Mouse (Mus musculus): ENCODE results near the gene Osbpl9. TPM values are rescaled to one million over a fixed set of nuclear protein-coding genes. Genes with fewer than 3 reads are reported as not detected.

The Osbpl9 gene
- total and polyA plus RNA-seq, 3 experiments: 55.5 to 73.5 (median 59.2) TPM

DNA sequence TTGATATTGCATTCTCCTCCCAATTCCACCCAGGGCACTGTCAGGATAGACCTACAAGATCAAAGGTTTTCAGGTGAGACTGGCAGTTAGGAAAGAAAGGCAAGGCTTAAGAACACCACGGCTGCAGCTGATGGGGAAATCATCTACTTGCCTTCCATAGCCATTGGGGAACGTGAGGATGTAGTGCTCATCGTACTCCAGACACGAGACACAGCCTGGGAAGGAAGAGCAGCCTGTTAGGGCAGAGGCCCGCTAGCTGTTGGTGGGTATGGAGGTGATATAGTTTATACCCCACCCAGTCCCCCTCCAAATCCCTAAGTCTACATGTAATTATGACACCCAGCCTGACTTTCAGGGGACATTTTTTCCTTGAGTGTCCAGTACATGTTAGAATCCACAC lies 136.4 kb downstream of the Osbpl9 start:
- H3K27me3 ChIP-seq (replicated peaks): no peaks in the 10 kb centered on the region
- H3K36me3 ChIP-seq (replicated peaks in 1 of 2; ENCODE audit: control insufficient read depth in 1 of 2, insufficient read depth in 1 of 2, low read length in 1 of 2): peaks cover 76 to 92% of the 10 kb centered on the region in 2 experiments
- no peak overlapping the region for H3K9ac ChIP-seq (ENCODE audit: insufficient read depth, low read depth)
- H3K4me2 ChIP-seq (ENCODE audit: insufficient read depth, low read depth, poor library complexity, severe bottlenecking): no peak overlapping the region
- no peaks in the 10 kb centered on the region for H3K79me2 ChIP-seq (replicated peaks; ENCODE audit: control insufficient read depth, extremely low read depth, insufficient read depth, poor library complexity, severe bottlenecking)
- dilution Hi-C loops (cut with MboI; ENCODE audit: extremely low pct_ligation_motif_present, extremely low pct_unique_long_range_greater_than_20kb, low sequenced_read_pairs) (no loop called here), in situ Hi-C loops (cut with MboI; ENCODE audit: low pct_ligation_motif_present, low pct_unique_long_range_greater_than_20kb, low sequenced_read_pairs) (no loop called here)
- no peak for TF ChIP-seq JUND (conservative IDR thresholded peaks at IDR 0.05; ENCODE audit: low read depth, low read length)
- TF ChIP-seq CTCF (conservative IDR thresholded peaks at IDR 0.05 in 1 of 2, IDR thresholded peaks at IDR 0.05 in 1 of 2; ENCODE audit: low read depth in 2 of 2, low read length in 2 of 2): no peak
- TF ChIP-seq ETS1 (conservative IDR thresholded peaks at IDR 0.05; ENCODE audit: low read depth, low read length): no peak
- no peak for TF ChIP-seq EP300 (IDR thresholded peaks at IDR 0.05; ENCODE audit: low read length)
- TF ChIP-seq RAD21 (IDR thresholded peaks at IDR 0.05; ENCODE audit: low read depth, low read length): no peak
- TF ChIP-seq E2F4 (IDR thresholded peaks at IDR 0.05; ENCODE audit: insufficient replicate concordance, low read depth, low read length): no peak
- TF ChIP-seq POLR2AphosphoS2 (IDR thresholded peaks at IDR 0.05; ENCODE audit: low read depth, low read length): no peak
- TF ChIP-seq IRF4 (IDR thresholded peaks at IDR 0.05; ENCODE audit: low read depth, low read length): no peak
- no peak for TF ChIP-seq MYC (IDR thresholded peaks at IDR 0.05; ENCODE audit: low read depth, low read length)
- TF ChIP-seq GABPA (IDR thresholded peaks at IDR 0.05; ENCODE audit: insufficient replicate concordance, low read depth, low read length): no peak
- no peak for TF ChIP-seq MAX (IDR thresholded peaks at IDR 0.05; ENCODE audit: low read length)
- no peak for TF ChIP-seq RCOR1 (conservative IDR thresholded peaks at IDR 0.05; ENCODE audit: low read depth, low read length)
- TF ChIP-seq KAT2A (IDR thresholded peaks at IDR 0.05; ENCODE audit: insufficient replicate concordance, low read length): no peak
- no peak for TF ChIP-seq ZMIZ1 (IDR thresholded peaks at IDR 0.05; ENCODE audit: low read depth, low read length)
- no peak for TF ChIP-seq NRF1 (IDR thresholded peaks at IDR 0.05; ENCODE audit: low read depth, low read length)
- no peak for TF ChIP-seq MXI1 (IDR thresholded peaks at IDR 0.05; ENCODE audit: low read depth, low read length)
- H3K27ac ChIP-seq (ENCODE audit: insufficient read depth, low read depth): no peak overlapping the region
- no peaks in the 10 kb centered on the region for H3K9me3 ChIP-seq (replicated peaks; ENCODE audit: low read length)
- H3K4me3 ChIP-seq (replicated peaks in 1 of 3; ENCODE audit: low read depth in 2 of 3, low read length in 2 of 3, poor library complexity in 1 of 3): no peak overlapping the region
- DNase-seq (ENCODE audit: extremely low read depth): no peak
- H3K4me1 ChIP-seq (ENCODE audit: control insufficient read depth in 1 of 2, insufficient read depth in 2 of 2): 0 out of 4 replicates have a peak, but pooled peaks cover 0 to 3% of the 10 kb centered on the region in 2 experiments

GRCm38 (mm10) chr4:109064941-109065340 lies 137.1 kb downstream of the Osbpl9 start:
- H3K9me3 ChIP-seq (replicated peaks; ENCODE audit: low read length): no peaks in the 10 kb centered on the region
- TF ChIP-seq SMC3 (IDR thresholded peaks at IDR 0.05; ENCODE audit: low read depth, low read length) (no peak), PAX5 (IDR thresholded peaks at IDR 0.05; ENCODE audit: low read length) (no peak), E2F4 (IDR thresholded peaks at IDR 0.05; ENCODE audit: insufficient replicate concordance, low read depth, low read length) (no peak), MAX (IDR thresholded peaks at IDR 0.05; ENCODE audit: low read length) (no peak), CHD1 (IDR thresholded peaks at IDR 0.05; ENCODE audit: low read depth, low read length) (no peak), GABPA (IDR thresholded peaks at IDR 0.05; ENCODE audit: insufficient replicate concordance, low read depth, low read length) (no peak), KAT2A (IDR thresholded peaks at IDR 0.05; ENCODE audit: insufficient replicate concordance, low read length) (no peak), USF2 (conservative IDR thresholded peaks at IDR 0.05; ENCODE audit: low read depth, low read length) (no peak), MAZ (IDR thresholded peaks at IDR 0.05; ENCODE audit: low read depth, low read length) (no peak), JUND (conservative IDR thresholded peaks at IDR 0.05; ENCODE audit: low read depth, low read length) (no peak), MYC (IDR thresholded peaks at IDR 0.05; ENCODE audit: low read depth, low read length) (no peak), UBTF (IDR thresholded peaks at IDR 0.05; ENCODE audit: low read depth, low read length) (no peak), TBP (conservative IDR thresholded peaks at IDR 0.05; ENCODE audit: low read depth, low read length) (no peak)
- H3K27me3 ChIP-seq (replicated peaks): no peaks in the 10 kb centered on the region
- H3K9ac ChIP-seq (ENCODE audit: insufficient read depth, low read depth): no peak overlapping the region
- in situ Hi-C loops (cut with MboI; ENCODE audit: low pct_ligation_motif_present, low pct_unique_long_range_greater_than_20kb, low sequenced_read_pairs): no loop called here
- no peak for DNase-seq (ENCODE audit: extremely low read depth)
- H3K79me2 ChIP-seq (replicated peaks; ENCODE audit: control insufficient read depth, extremely low read depth, insufficient read depth, poor library complexity, severe bottlenecking): no peaks in the 10 kb centered on the region
- no peak overlapping the region for H3K27ac ChIP-seq (ENCODE audit: insufficient read depth, low read depth)
- H3K4me3 ChIP-seq (replicated peaks in 1 of 3; ENCODE audit: low read depth in 2 of 3, low read length in 2 of 3, poor library complexity in 1 of 3): no peak overlapping the region
- dilution Hi-C loops (cut with MboI; ENCODE audit: extremely low pct_ligation_motif_present, extremely low pct_unique_long_range_greater_than_20kb, low sequenced_read_pairs): no loop called here
- no peak overlapping the region for H3K4me2 ChIP-seq (ENCODE audit: insufficient read depth, low read depth, poor library complexity, severe bottlenecking)
- H3K4me1 ChIP-seq (ENCODE audit: control insufficient read depth in 1 of 2, insufficient read depth in 2 of 2): 0 out of 4 replicates have a peak, but pooled peaks cover 0 to 3% of the 10 kb centered on the region in 2 experiments
- H3K36me3 ChIP-seq (replicated peaks in 1 of 2; ENCODE audit: control insufficient read depth in 1 of 2, insufficient read depth in 1 of 2, low read length in 1 of 2): peaks cover 76 to 92% of the 10 kb centered on the region in 2 experiments

Data from CH12.LX (cell line).